Mouse (Mus musculus) kidney, adult 2 months (tissue): ENCODE results near the gene Pde8b.

Experiments used
- CTCF ChIP-seq: fragments of 200-500 bp; conservative IDR thresholded peaks from 2 replicates; pipeline ENCODE4 v1.5.1; 2011; ENCODE audit warnings: low read depth, mild to moderate bottlenecking, control low read depth, low read length, moderate library complexity, mixed read lengths; ENCODE audit not compliant: insufficient read depth, insufficient read length
- POLR2A ChIP-seq: fragments of 200-500 bp; IDR thresholded peaks from one replicate; pipeline ENCODE4 v1.6.1; 2011; ENCODE audit warnings: low read depth, low read length, control low read depth

DNA sequence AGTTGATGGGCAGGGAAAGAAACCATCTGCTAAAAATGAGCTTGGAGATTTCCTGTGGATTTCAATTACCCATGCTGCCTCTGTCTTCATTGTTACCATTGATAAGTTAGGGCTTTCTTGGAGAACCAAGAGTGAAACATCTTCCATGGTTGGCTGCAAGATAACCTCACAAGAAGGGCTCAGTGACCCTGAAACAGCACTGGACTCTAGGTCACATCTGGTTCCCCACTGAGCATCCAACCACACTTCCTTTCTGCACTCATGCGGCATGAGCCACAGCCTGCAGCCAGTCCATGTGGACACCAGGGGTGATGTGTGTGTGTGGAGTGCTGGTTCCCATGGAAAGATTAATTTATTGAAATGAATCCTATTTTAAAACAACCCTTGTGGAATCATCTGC, 119.1 kb downstream of the Pde8b start:
- TF ChIP-seq CTCF (no peak), POLR2A (no peak)
